Mouse (Mus musculus): ENCODE results near the gene Aen. TPM values are rescaled to one million over a fixed set of nuclear protein-coding genes. Genes with fewer than 3 reads are reported as not detected.
A peak's percentile ranks its signal among the peaks of the same experiment; 100 is the strongest.

Gene Aen
- polyA plus RNA-seq, 1 experiment from 2014 or later, result 47.0 TPM

DNA sequence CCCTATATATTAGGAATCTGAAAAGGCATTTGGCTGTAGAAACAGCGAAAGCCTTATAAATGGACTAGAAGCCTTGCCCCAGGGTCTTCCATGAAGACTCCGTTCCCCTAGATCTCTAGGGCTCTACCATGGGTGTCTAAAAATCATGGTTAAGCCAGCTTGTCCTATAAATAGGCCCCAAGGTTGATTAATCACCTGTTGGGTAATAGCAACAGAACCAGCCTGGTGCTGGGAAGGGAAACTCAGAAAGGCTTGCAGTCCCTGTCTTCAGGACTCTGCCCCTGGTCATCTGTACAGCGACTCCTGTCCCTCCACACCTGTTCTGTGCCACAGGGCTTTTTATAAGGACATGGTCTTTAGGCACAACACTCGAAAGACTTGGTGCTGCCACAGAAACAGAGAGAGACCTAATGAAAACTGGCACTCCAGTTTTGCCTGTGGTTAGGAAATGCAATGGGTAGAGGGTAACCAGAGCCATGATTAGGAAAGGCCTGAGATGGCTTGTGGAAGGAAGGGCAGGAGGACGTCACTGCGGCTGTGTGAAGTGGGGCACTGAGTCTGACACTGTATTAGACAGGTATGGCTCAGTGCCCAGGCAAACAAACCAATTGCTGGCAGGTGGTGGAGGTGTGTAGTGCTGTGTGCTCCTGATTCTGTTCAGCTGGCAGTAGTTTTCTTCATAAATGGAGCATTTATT is 7.7 kb downstream of the Aen start:
- WGBS, result 94% methylated on average over 6 of the region's 6 CpGs
- no peak for ATAC-seq (ENCODE audit: low FRiP score)
- H3K27me3 ChIP-seq, result no peaks in the 10 kb centered on the region
- 0 out of 2 replicates have a peak, but pooled peaks cover under 1% of the 10 kb centered on the region for H3K4me1 ChIP-seq (replicated peaks)
- no peak overlapping the region for H3K9ac ChIP-seq
- no peak overlapping the region for H3K4me2 ChIP-seq
- no peaks in the 10 kb centered on the region for H3K9me3 ChIP-seq
- no peak overlapping the region for H3K4me3 ChIP-seq
- H3K36me3 ChIP-seq, result peaks cover 57% of the 10 kb centered on the region
- no peak overlapping the region for H3K27ac ChIP-seq

DNA sequence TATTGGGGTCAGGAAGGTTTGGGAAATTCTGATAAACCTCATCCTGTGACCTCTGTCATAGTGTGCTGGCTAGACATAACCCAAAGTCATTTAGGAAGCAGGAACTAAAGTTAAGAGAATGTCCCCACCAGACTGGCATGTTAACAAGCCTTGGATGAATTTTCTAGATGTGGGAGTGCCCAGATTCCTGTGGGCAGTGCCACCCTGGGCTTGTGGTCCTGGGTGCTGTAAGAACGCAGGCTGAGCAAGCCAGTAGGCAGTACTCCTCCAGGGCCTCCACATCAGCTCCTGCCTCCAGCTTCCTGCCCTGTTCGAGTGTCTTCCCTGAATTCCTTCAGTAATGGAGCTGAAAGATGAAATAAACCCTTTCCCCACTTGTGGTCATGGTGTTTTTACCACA is 8.5 kb downstream of the Aen start:
- peaks cover 64% of the 10 kb centered on the region for H3K36me3 ChIP-seq
- H3K4me2 ChIP-seq, result no peak overlapping the region
- no peak for ATAC-seq (ENCODE audit: low FRiP score)
- H3K27me3 ChIP-seq, result no peaks in the 10 kb centered on the region
- H3K4me1 ChIP-seq (replicated peaks), result no peaks in the 10 kb centered on the region
- H3K9ac ChIP-seq, result no peak overlapping the region
- H3K27ac ChIP-seq, result no peak overlapping the region
- no peaks in the 10 kb centered on the region for H3K9me3 ChIP-seq
- H3K4me3 ChIP-seq, result no peak overlapping the region
- 92% methylated on average over 2 of the region's 2 CpGs for WGBS

DNA sequence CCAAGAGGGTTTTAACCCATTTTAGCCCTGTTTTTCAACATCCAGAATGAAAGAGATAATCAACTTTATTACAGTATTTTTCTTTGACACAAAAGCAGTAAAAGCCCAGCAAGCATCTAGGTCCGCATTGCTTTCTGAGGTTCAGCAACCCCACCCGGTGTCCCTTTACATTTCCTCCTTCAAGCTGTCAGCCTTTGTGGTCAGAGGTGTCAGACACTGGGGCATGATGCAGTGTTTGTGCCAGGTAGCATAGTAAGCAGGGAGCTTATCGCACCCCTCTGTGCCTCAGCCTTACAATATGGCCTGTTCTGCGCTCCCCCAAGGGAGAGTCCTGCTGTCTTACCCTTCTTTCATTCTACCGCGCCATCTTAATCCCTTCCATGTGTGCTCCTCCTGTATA is 13.4 kb downstream of the Aen start:
- Histone ChIP-seq H3K27me3 (no peaks in the 10 kb centered on the region), H3K9ac (no peak overlapping the region), H3K4me1 (replicated peaks) (peaks cover 34% of the 10 kb centered on the region), H3K27ac (no peak overlapping the region), H3K36me3 (peaks cover 46% of the 10 kb centered on the region), H3K4me2 (no peak overlapping the region), H3K9me3 (no peaks in the 10 kb centered on the region), H3K4me3 (no peak overlapping the region)
- WGBS, result 92% methylated on average over 6 of the region's 6 CpGs
- ATAC-seq (ENCODE audit: low FRiP score), result no peak

DNA sequence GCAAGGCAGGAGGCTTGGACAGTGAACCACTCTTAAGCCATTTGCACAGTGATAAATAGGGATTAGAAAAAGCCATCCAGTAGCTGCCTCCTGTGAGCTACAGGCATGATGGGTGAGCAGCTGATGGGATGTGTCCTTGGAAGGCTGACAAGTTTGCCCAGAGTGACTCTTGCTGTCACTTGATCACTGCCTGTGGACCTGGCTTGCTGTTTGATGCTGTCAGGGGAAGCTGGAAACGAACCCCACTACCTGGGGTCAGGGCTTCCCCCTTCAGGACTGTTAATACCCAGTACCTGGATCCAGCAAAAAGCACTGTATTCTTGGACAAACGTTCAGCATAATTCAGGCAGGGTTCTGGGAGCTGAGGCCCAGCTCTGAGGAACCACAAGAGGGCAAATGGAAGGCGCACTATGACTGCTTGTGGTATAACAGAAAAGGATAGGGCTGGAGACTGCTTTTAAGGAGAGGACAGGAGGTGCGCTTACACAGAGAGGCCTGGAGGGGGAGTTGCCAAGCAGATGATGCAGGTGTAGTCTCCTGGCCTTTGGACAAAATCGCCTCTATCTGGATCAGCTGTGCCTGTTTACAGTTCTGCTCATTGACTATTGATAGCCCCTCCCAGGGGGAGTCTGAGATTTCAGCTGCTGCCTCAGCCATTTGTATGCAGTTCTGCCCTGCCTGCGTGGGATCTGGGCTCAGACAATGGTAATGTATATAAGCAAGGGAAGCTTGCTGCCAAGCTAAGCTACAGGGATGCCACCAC is 14.9 kb downstream of the Aen start:
- Histone ChIP-seq H3K9ac (no peak overlapping the region), H3K9me3 (no peaks in the 10 kb centered on the region), H3K36me3 (peaks cover 31% of the 10 kb centered on the region), H3K27ac (peak overlapping the region; percentile 10; the same call in 1 of the 2 replicates), H3K4me3 (no peak overlapping the region), H3K4me1 (replicated peaks) (peaks cover 37% of the 10 kb centered on the region), H3K4me2 (no peak overlapping the region), H3K27me3 (no peaks in the 10 kb centered on the region)
- ATAC-seq (ENCODE audit: low FRiP score), result peak; percentile 43; the same call in 1 of the 2 replicates
- 35% methylated on average over 6 of the region's 6 CpGs for WGBS

DNA sequence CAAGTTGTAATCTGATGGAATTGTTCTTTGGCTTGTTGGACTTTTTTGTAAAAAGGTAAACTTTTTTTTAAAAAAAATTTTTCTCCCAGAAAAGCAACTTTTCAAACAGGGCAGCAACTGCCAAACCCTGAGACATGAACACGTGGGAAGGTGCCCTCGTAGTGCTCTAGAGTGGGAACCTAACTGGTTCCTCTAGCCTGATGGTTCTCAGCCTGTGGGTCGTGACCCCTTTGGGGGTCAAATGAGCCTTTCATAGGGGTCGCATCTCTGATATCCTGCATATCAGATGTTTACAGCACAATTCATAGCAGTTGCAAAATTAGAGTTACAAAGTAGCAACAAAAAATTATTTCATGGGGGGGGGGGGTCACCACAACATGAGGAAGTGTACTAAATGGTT is 15.6 kb downstream of the Aen start:
- Histone ChIP-seq H3K27me3 (no peaks in the 10 kb centered on the region), H3K36me3 (peaks cover 25% of the 10 kb centered on the region), H3K4me1 (replicated peaks) (peaks cover 37% of the 10 kb centered on the region), H3K9me3 (no peaks in the 10 kb centered on the region), H3K4me2 (no peak overlapping the region), H3K4me3 (no peak overlapping the region), H3K9ac (no peak overlapping the region), H3K27ac (peak overlapping the region; percentile 10; the same call in 1 of the 2 replicates)
- ATAC-seq (ENCODE audit: low FRiP score), result no peak
- 85% methylated on average over 4 of the region's 4 CpGs for WGBS

DNA sequence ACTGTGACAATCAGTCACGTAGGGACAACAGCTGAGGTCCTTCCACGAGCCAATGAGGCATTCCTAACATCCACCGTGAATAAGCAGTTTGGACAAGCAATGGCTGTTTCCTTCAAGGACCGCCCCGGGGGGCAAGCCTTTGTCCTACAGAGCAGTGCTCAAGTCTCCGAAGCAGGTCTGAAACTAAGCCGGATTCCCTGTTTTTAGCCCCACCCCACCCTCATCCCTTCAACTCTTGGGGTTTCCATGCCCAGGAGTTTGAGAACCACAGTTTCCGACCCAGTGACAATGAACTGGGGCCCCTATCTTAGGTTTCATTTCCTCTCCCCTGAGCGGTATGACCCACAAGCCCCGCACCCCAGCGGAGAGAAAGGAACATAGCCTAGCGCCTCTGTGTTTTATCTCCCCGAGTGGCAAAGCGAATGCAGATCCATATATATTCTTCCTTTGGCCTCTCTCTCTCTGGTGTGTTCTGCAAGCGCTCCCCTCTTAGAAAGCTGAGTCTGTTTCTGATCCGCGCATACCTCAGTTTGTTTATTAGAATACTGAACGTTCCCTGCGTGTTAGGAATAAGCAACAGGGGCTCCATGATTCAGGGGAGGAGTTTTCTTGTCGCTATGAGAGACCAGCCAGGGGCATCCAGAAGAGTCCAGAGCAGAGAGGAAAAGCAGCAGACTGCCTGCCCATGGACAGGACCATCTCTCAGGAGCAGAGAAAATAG is 16.8 kb downstream of the Aen start:
- Histone ChIP-seq H3K27me3 (no peaks in the 10 kb centered on the region), H3K4me1 (replicated peaks) (peaks cover 37% of the 10 kb centered on the region), H3K36me3 (peaks cover 13% of the 10 kb centered on the region), H3K4me2 (peak overlapping the region; percentile 46), H3K4me3 (peak overlapping the region; percentile 7; the same call in 1 of the 2 replicates), H3K9ac (no peak overlapping the region), H3K27ac (no peak overlapping the region), H3K9me3 (no peaks in the 10 kb centered on the region)
- 19% methylated on average over 20 of the region's 20 CpGs for WGBS
- ATAC-seq (ENCODE audit: low FRiP score), result 0 out of 2 replicates have a peak, but pooled peaks have one; percentile 18

DNA sequence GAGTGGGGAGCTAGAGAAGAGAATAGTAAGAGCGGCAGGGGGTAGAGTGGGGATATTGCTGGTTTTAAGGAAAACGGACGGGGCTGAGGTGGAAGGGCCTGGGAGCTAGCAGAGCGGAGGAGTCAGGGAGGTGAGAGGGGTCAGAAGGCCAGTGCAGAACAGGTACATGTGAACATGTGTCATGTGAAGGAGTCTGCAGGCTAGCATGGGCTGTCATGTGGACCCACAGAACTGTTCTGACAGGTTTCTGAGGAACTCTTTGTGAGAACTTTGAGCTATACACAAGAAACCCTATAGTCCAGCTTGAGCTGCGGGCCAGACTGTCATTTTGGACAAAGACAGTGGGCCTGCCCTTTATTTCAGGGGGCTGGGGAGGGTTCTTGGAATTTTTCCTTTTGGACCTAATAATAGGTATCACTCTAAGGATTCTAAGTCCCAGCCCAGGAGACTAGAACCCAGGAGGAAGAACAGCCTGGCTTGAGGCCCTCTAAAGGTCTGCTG is 17.4 kb downstream of the Aen start, which contains the start of gene Isg20:
Isg20 (plus strand) TSS at position 451 of the 501 bp plus-strand sequence.
- no peak for ATAC-seq (ENCODE audit: low FRiP score)
- WGBS, result 58% methylated on average over 5 of the region's 5 CpGs
- H3K4me1 ChIP-seq (replicated peaks), result peaks cover 37% of the 10 kb centered on the region

DNA sequence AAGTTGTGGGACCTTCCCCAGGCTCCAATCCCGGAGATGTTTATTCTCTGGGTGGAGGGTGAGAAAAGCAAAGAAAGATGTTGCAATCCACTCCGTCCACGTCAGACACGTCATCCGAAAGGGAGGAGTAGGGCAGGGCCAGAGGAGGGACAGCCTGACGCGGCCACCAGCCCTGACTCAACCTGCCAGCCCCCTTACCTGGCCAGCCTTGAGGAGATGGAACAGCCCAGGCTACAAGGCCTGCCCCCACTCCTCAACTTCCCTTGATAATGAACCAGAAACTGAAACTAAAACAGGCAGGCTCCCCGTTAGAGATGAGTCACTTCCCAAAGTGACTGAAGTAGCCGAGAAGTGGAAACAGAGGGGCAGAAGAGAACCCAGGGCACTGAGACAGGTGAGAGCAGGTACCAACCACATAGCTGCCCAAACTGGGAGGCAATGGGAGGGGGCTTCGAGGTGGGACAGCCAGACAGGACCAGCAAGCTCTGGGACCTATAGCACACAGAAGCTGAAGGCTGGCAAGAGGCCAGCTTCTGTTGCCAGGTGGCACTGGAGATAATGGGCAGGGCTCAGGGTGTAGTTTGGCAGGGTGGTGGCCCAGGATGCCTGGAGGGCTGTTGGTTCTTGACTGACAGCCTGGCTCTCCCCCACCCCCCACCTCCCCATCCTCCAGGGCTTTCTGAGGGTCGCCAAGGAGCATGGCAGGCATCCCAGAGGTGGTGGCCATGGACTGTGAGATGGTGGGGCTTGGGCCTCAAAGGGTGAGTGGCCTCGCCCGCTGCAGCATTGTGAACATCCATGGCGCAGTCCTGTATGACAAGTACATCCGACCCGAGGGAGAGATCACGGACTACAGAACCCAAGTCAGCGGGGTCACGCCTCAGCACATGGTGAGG is 18.2 kb downstream of the Aen start:
- Histone ChIP-seq H3K4me2 (no peak overlapping the region), H3K36me3 (peaks cover 7% of the 10 kb centered on the region), H3K4me1 (replicated peaks) (peaks cover 37% of the 10 kb centered on the region), H3K9ac (no peak overlapping the region), H3K27ac (no peak overlapping the region), H3K9me3 (no peaks in the 10 kb centered on the region), H3K4me3 (no peak overlapping the region), H3K27me3 (no peaks in the 10 kb centered on the region)
- 0 out of 2 replicates have a peak, but pooled peaks have one; percentile 19 for ATAC-seq (ENCODE audit: low FRiP score)
- WGBS, result 85% methylated on average over 19 of the region's 19 CpGs

More for the DNA sequence above, 17.4 kb downstream of the Aen start, which contains the start of gene Isg20:
- Histone ChIP-seq H3K36me3 (peaks cover 13% of the 10 kb centered on the region), H3K4me3 (peak within 1 kb of the TSS; percentile 7; the same call in 1 of the 2 replicates), H3K27me3 (no peaks in the 10 kb centered on the region), H3K27ac (no peak within 1 kb of the TSS), H3K9ac (no peak within 1 kb of the TSS), H3K4me2 (peak within 1 kb of the TSS; percentile 46), H3K9me3 (no peaks in the 10 kb centered on the region)

DNA sequence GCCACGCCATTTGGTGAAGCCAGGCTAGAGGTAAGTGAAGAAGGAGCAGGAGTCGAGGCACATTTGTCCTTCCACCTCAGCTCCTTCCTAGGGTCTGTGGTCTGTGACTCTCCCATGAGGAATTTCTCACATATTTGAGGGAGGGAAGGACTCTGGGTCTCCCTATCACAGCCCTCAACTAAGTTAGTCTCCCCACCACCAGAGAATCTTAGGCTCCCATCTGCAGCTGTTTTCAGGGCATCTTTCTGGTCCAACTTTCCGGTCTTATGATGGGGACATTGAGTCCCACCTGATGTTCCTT is 18.8 kb downstream of the Aen start:
- Histone ChIP-seq H3K4me2 (no peak overlapping the region), H3K27ac (no peak overlapping the region), H3K4me1 (replicated peaks) (peaks cover 37% of the 10 kb centered on the region), H3K4me3 (no peak overlapping the region), H3K27me3 (no peaks in the 10 kb centered on the region), H3K9me3 (no peaks in the 10 kb centered on the region), H3K36me3 (peaks cover 2% of the 10 kb centered on the region), H3K9ac (no peak overlapping the region)
- WGBS, result 77% methylated on average over 3 of the region's 3 CpGs
- no peak for ATAC-seq (ENCODE audit: low FRiP score)

DNA sequence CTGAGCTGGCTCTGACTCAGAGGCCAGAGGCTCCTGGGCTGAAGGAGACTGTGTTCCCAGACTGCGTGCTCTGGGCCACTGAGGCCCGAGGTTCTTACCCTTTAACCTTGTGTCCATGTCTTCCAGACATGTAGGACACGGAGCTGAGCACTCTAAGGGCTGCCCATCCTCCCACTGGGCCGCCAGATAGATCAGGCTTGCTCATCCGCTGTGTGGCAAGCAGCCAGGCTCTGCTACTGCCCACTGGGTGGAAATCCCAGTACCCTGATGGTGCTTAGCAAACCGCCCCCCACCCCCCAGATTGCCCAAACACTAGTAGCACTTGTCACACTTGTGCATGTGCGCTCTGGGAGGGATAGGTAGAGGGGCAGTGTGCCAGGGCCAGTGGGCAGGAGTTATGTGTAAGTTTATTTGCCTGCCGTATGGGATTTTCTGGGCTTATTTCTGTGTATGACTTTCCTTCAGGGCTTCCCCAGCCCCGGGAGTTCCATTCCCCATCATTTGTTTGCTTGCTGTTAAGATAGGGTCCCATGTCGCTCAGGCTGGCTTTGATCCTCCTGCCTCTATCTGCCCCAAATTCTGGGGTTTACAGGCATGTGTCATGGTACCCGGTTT is 19.3 kb downstream of the Aen start:
- H3K4me1 ChIP-seq (replicated peaks), result peaks cover 37% of the 10 kb centered on the region
- no peaks in the 10 kb centered on the region for H3K27me3 ChIP-seq
- 86% methylated on average over 11 of the region's 11 CpGs for WGBS
- H3K4me2 ChIP-seq, result no peak overlapping the region
- H3K4me3 ChIP-seq, result no peak overlapping the region
- ATAC-seq (ENCODE audit: low FRiP score), result no peak
- H3K9me3 ChIP-seq, result no peaks in the 10 kb centered on the region
- no peak overlapping the region for H3K9ac ChIP-seq
- no peak overlapping the region for H3K27ac ChIP-seq
- no peaks in the 10 kb centered on the region for H3K36me3 ChIP-seq

DNA sequence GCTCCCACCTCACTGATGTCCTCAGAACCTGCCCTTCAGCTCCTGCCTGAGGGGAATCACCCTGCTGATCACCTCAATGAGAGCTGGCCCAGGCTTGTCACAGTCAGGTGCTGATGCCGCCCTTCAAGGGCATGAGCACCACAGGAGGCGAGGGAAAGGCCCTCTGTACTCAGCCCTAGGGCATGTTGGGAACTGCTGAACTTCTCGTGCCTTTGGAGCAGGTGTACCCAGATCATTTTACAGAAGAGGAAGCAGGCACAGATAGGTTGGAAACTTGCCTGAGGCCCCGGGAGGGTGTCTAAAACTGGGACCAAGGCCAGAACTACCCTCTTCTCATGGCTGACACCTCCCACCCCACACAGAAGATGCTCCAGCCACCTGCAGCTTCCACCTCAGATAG is 23.0 kb downstream of the Aen start:
- Histone ChIP-seq H3K4me3 (no peak overlapping the region), H3K27ac (no peak overlapping the region), H3K9me3 (no peaks in the 10 kb centered on the region), H3K36me3 (no peaks in the 10 kb centered on the region), H3K9ac (no peak overlapping the region), H3K4me1 (replicated peaks) (peaks cover 7% of the 10 kb centered on the region), H3K4me2 (no peak overlapping the region), H3K27me3 (peaks cover 12% of the 10 kb centered on the region)
- no peak for ATAC-seq (ENCODE audit: low FRiP score)
- WGBS, result 58% methylated on average over 4 of the region's 4 CpGs

Data from hindbrain, embryonic 13.5 days (tissue).